Mouse (Mus musculus): ENCODE measurements around the gene Prss38.

- TF ChIP-seq CTCF (IDR thresholded peaks at IDR 0.05; ENCODE audit: low read depth): no peak
- TF ChIP-seq EP300 (optimal IDR thresholded peaks at IDR 0.05): no peak
Measured at GRCm38 (mm10) chr11:59332938-59333337, 42.5 kb downstream of the Prss38 start.
